Mouse (Mus musculus) central nervous system, embryonic 11.5 days (tissue): ENCODE measurements around the gene Rtf1. TPM values are rescaled to one million over a fixed set of nuclear protein-coding genes. Genes with fewer than 3 reads are reported as not detected.

Experiments used
- polyA plus RNA-seq: library from polyadenylated mRNA; depleted of rRNA; stranded (reverse); fragments of >200 nt; gene quantifications from 2 replicates; pipeline ENCODE4 v1.2.3, GENCODE M21; 2012; rRNA removed

Rtf1 gene
- 43.9 and 53.1 TPM in 2 replicates for polyA plus RNA-seq

DNA sequence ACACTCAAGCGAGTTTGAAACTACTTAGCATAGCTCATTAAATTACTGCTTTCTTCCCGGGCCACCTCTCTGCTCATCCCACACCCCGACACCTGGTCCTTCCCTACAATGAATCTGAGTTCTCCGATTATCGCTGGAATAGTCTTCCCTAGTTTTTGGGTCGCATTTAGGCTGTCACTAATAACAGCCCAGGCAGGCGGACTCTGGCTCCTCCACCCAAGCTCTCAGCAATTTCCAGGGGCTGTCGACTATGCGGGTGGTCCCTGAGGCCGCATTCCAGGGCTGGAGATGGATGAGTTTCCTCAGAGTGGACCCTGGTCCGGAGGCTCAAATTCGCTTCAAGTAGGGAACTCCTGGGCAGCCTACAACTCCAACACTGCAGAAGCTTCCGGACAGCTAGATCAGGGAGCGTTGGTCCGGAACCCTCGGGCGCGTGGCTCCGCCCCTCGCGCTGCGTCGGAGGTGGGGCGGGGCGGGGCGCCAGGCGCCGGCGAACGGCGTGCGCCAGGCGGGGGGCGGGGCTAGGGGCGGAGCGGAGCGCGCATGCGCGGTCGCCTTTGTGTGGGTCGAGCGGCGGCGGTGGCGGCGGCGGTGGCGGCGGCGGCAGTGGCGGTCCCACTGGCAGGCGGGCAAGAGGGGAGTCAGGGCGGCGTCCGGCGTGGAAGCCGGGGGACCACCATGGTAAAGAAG is at the start of gene Rtf1:
TSS of gene Rtf1 (plus strand) at position 544 of the 690 bp plus-strand sequence.

GRCm38 (mm10) chr2:119662220-119663182 is 12.4 kb upstream of the Rtf1 start, which contains the start of gene Ndufaf1:
Gene Ndufaf1 (minus strand): TSS chr2:119662827.

GRCm38 (mm10) chr2:119741581-119742411 is 66.9 kb downstream of the Rtf1 start, which contains the start of gene Itpka:
Gene Itpka (plus strand): TSS chr2:119742337.

GRCm38 (mm10) chr2:119760251-119760650 is 85.4 kb downstream of the Rtf1 start, which contains the start of gene Ltk:
Gene Ltk (minus strand): TSS chr2:119760431.

Other genes with a start within 250 kb of the Rtf1 start
- gene Ino80, start 197.4 kb upstream of the Rtf1 start, polyA plus RNA-seq, result 14.3 and 15.8 TPM in 2 replicates
- 0.30 and 0.52 TPM in 2 replicates for gene Exd1, start 127.4 kb upstream of the Rtf1 start, polyA plus RNA-seq
- 34.1 and 56.9 TPM in 2 replicates for gene Chp1, start 127.4 kb upstream of the Rtf1 start, polyA plus RNA-seq
- 52.0 and 67.8 TPM in 2 replicates for gene Nusap1, start 56.8 kb upstream of the Rtf1 start, polyA plus RNA-seq
- 25.5 and 26.4 TPM in 2 replicates for gene Oip5, start 56.6 kb upstream of the Rtf1 start, polyA plus RNA-seq
- 19.5 and 19.8 TPM in 2 replicates for gene Ndufaf1, start 12.2 kb upstream of the Rtf1 start, polyA plus RNA-seq
- 1.1 TPM in 2 replicates for gene Itpka, start 67.3 kb downstream of the Rtf1 start, polyA plus RNA-seq
- gene Ltk, start 85.4 kb downstream of the Rtf1 start, polyA plus RNA-seq, result 0.19 and 0.38 TPM in 2 replicates
- 23.3 and 29.2 TPM in 2 replicates for gene Rpap1, start 112.5 kb downstream of the Rtf1 start, polyA plus RNA-seq
- gene Tyro3, start 122.7 kb downstream of the Rtf1 start, polyA plus RNA-seq, result 32.1 and 32.4 TPM in 2 replicates
- gene Mga, start 222.2 kb downstream of the Rtf1 start, polyA plus RNA-seq, result 19.9 and 26.0 TPM in 2 replicates